9 mouse cellular contexts compared by ENCODE assay signal in genomic region chr8:35206271-35206670, GRCm38 (mm10).
DNase-seq lines count a peak whose midpoint lies in the region; ATAC-seq and TF ChIP-seq lines count a peak whose summit lies in the region.
"Had no signal": no experiment of that assay in that cellular context is flagged by ENCODE, and none has a peak within 500 bp of the region (broad histone marks: within the 10 kb centered on the region; RNA-seq: fewer than 3 reads in every experiment).

No protein-coding gene starts in this region.

- no peaks in the 10 kb centered on the region for H3K9me3 ChIP-seq in hindbrain, embryonic 10.5 days
- no peaks in the 10 kb centered on the region for H3K9me3 ChIP-seq in hindbrain, postnatal 0 days (ENCODE audit: low read length)
- no peaks in the 10 kb centered on the region for H3K9me3 ChIP-seq in heart, embryonic 11.5 days (replicated peaks; ENCODE audit: control insufficient read depth, low read length)
- H3K9me3 ChIP-seq in stomach, embryonic 15.5 days: no peaks in the 10 kb centered on the region
- H3K9me3 ChIP-seq in midbrain, embryonic 13.5 days: no peaks in the 10 kb centered on the region
- H3K9me3 ChIP-seq in hindbrain, embryonic 16.5 days (ENCODE audit: control insufficient read depth, low read length): no peaks in the 10 kb centered on the region
- H3K9me3 ChIP-seq: limb, embryonic 12.5 days had no signal

- no peak overlapping the region for H3K9ac ChIP-seq in hindbrain, postnatal 0 days (replicated peaks; ENCODE audit: low read length)
- H3K9ac ChIP-seq in heart, embryonic 11.5 days (ENCODE audit: low read depth, low read length): no peak overlapping the region
- no peak overlapping the region for H3K9ac ChIP-seq in stomach, embryonic 15.5 days
- no peak overlapping the region for H3K9ac ChIP-seq in midbrain, embryonic 13.5 days (replicated peaks)
- no peak overlapping the region for H3K9ac ChIP-seq in hindbrain, embryonic 16.5 days (ENCODE audit: low read depth, low read length)
- H3K9ac ChIP-seq: limb, embryonic 12.5 days had no signal

- WGBS in hindbrain, embryonic 10.5 days: 65% methylated on average over 6 of the region's 6 CpGs
- WGBS in hindbrain, postnatal 0 days: 45% methylated on average over 6 of the region's 6 CpGs
- 29% methylated on average over 6 of the region's 6 CpGs for WGBS in heart, embryonic 11.5 days (ENCODE audit: insufficient replicate concordance)
- 37% methylated on average over 6 of the region's 6 CpGs for WGBS in stomach, embryonic 15.5 days
- 60% methylated on average over 6 of the region's 6 CpGs for WGBS in midbrain, embryonic 13.5 days
- WGBS in hindbrain, embryonic 16.5 days: 56% methylated on average over 6 of the region's 6 CpGs

- no peak overlapping the region for H3K4me3 ChIP-seq in hindbrain, embryonic 10.5 days
- no peak overlapping the region for H3K4me3 ChIP-seq in hindbrain, postnatal 0 days (ENCODE audit: low read length)
- H3K4me3 ChIP-seq in heart, embryonic 11.5 days (ENCODE audit: low read depth, low read length): no peak overlapping the region
- H3K4me3 ChIP-seq in stomach, embryonic 15.5 days (replicated peaks): no peak overlapping the region
- H3K4me3 ChIP-seq in midbrain, embryonic 13.5 days (replicated peaks): no peak overlapping the region
- H3K4me3 ChIP-seq in hindbrain, embryonic 16.5 days (ENCODE audit: low read length): no peak overlapping the region
- H3K4me3 ChIP-seq: limb, embryonic 12.5 days had no signal

- H3K4me1 ChIP-seq in hindbrain, embryonic 10.5 days (replicated peaks): peaks cover 29% of the 10 kb centered on the region
- no peaks in the 10 kb centered on the region for H3K4me1 ChIP-seq in hindbrain, postnatal 0 days (ENCODE audit: insufficient read depth, low read length)
- peaks cover 32% of the 10 kb centered on the region for H3K4me1 ChIP-seq in heart, embryonic 11.5 days (ENCODE audit: control insufficient read depth, insufficient read depth, low read length)
- peaks cover 16% of the 10 kb centered on the region for H3K4me1 ChIP-seq in stomach, embryonic 15.5 days
- peaks cover 14% of the 10 kb centered on the region for H3K4me1 ChIP-seq in midbrain, embryonic 13.5 days (replicated peaks)
- H3K4me1 ChIP-seq in hindbrain, embryonic 16.5 days (ENCODE audit: control insufficient read depth, insufficient read depth, low read depth, low read length): no peaks in the 10 kb centered on the region

- H3K36me3 ChIP-seq in hindbrain, embryonic 10.5 days: no peaks in the 10 kb centered on the region
- no peaks in the 10 kb centered on the region for H3K36me3 ChIP-seq in hindbrain, postnatal 0 days (ENCODE audit: insufficient read depth, low read length)
- no peaks in the 10 kb centered on the region for H3K36me3 ChIP-seq in heart, embryonic 11.5 days (ENCODE audit: control insufficient read depth, insufficient read depth, low read length)
- no peaks in the 10 kb centered on the region for H3K36me3 ChIP-seq in stomach, embryonic 15.5 days
- no peaks in the 10 kb centered on the region for H3K36me3 ChIP-seq in midbrain, embryonic 13.5 days
- H3K36me3 ChIP-seq in hindbrain, embryonic 16.5 days (ENCODE audit: control insufficient read depth, insufficient read depth, low read length): no peaks in the 10 kb centered on the region
- H3K36me3 ChIP-seq: limb, embryonic 12.5 days had no signal

- H3K27ac ChIP-seq in hindbrain, embryonic 10.5 days: peak overlapping the region; percentile 35; the same call in 1 of the 2 replicates
- H3K27ac ChIP-seq in hindbrain, postnatal 0 days: no peak overlapping the region
- H3K27ac ChIP-seq in heart, embryonic 11.5 days (ENCODE audit: low read depth, low read length): peak overlapping the region; percentile 68
- 0 out of 2 replicates have a peak overlapping the region, but pooled peaks have one; percentile 51 for H3K27ac ChIP-seq in stomach, embryonic 15.5 days
- no peak overlapping the region for H3K27ac ChIP-seq in midbrain, embryonic 13.5 days
- no peak overlapping the region for H3K27ac ChIP-seq in hindbrain, embryonic 16.5 days (ENCODE audit: low read depth, low read length)
- H3K27ac ChIP-seq: limb, embryonic 12.5 days had no signal

- no peak overlapping the region for H3K4me2 ChIP-seq in hindbrain, postnatal 0 days (ENCODE audit: low read depth, low read length)
- H3K4me2 ChIP-seq in heart, embryonic 11.5 days: peak overlapping the region; percentile 58
- H3K4me2 ChIP-seq in stomach, embryonic 15.5 days: peak overlapping the region; percentile 40
- H3K4me2 ChIP-seq in midbrain, embryonic 13.5 days (replicated peaks): no peak overlapping the region
- no peak overlapping the region for H3K4me2 ChIP-seq in hindbrain, embryonic 16.5 days (ENCODE audit: low read length)

- TF ChIP-seq CTCF in hindbrain, postnatal 0 days (IDR thresholded peaks at IDR 0.05; ENCODE audit: low read depth): no peak

- H3K27me3 ChIP-seq in hindbrain, embryonic 10.5 days (ENCODE audit: insufficient read depth, poor library complexity, severe bottlenecking): no peaks in the 10 kb centered on the region
- H3K27me3 ChIP-seq in hindbrain, postnatal 0 days (ENCODE audit: insufficient read depth, low read length): no peaks in the 10 kb centered on the region
- no peaks in the 10 kb centered on the region for H3K27me3 ChIP-seq in heart, embryonic 11.5 days (ENCODE audit: control insufficient read depth, insufficient read depth, low read length)
- no peaks in the 10 kb centered on the region for H3K27me3 ChIP-seq in stomach, embryonic 15.5 days (replicated peaks)
- no peaks in the 10 kb centered on the region for H3K27me3 ChIP-seq in midbrain, embryonic 13.5 days
- no peaks in the 10 kb centered on the region for H3K27me3 ChIP-seq in hindbrain, embryonic 16.5 days (replicated peaks; ENCODE audit: control insufficient read depth, insufficient read depth, low read length)
- H3K27me3 ChIP-seq: limb, embryonic 12.5 days had no signal

- ATAC-seq in hindbrain, postnatal 0 days: no peak
- ATAC-seq in heart, embryonic 11.5 days (replicated peaks; ENCODE audit: insufficient number of reproducible peaks, low FRiP score, low TSS enrichment): no peak
- ATAC-seq in stomach, embryonic 15.5 days (ENCODE audit: insufficient read depth, low FRiP score, low read depth): peak; percentile 54
- no peak for ATAC-seq in midbrain, embryonic 13.5 days
- no peak for ATAC-seq in hindbrain, embryonic 16.5 days

- DNase-seq in hindbrain, embryonic 10.5 days (ENCODE audit: low spot score): no peak
- DNase-seq in hindbrain, postnatal 0 days (ENCODE audit: low spot score): no peak
- peak; percentile 55 for DNase-seq in liver
- DNase-seq in cerebellum, postnatal 10 days: no peak

Comparison
In these comparisons a context has a peak if more than half of its experiments do, and no peak if none do; other contexts are left out.
1. H3K27ac ChIP-seq: peak in hindbrain, embryonic 10.5 days (single experiment), heart, embryonic 11.5 days (single experiment) and stomach, embryonic 15.5 days (single experiment); none in hindbrain, postnatal 0 days (single experiment), midbrain, embryonic 13.5 days (single experiment) and hindbrain, embryonic 16.5 days (single experiment).
2. H3K4me2 ChIP-seq: peak in heart, embryonic 11.5 days (single experiment) and stomach, embryonic 15.5 days (single experiment); none in hindbrain, postnatal 0 days (single experiment), midbrain, embryonic 13.5 days (single experiment) and hindbrain, embryonic 16.5 days (single experiment).